Mouse (Mus musculus) stomach, embryonic 15.5 days (tissue): Measurements from ENCODE around the gene Atxn7l3. TPM values are rescaled to one million over a fixed set of nuclear protein-coding genes. Genes with fewer than 3 reads are reported as not detected.
"Not testable (repeated sequence)": the region's sequence is repeated elsewhere in the genome, so short reads cannot be mapped to it uniquely, and the experiment has no call there.

Experiments used
- ATAC-seq: fragments of 200-750 bp; cut with Nextera tagmentation; 2 replicates; pipeline ENCODE4 v1.8.0; 2017; ENCODE audit warnings: low read depth, moderate number of reproducible peaks, moderate TSS enrichment; ENCODE audit not compliant: insufficient read depth, low FRiP score
- H3K27ac ChIP-seq: fragments of 300-500 bp; sonication (generic); 2 replicates; pipeline ENCODE4 v1.5.1; 2015; ENCODE audit warnings: mild to moderate bottlenecking, inconsistent platforms
- H3K27me3 ChIP-seq: fragments of 300-500 bp; sonication (generic); replicated peaks from 2 replicates; pipeline ENCODE4 v1.6.1; 2015; ENCODE audit warnings: inconsistent platforms
- H3K36me3 ChIP-seq: fragments of 300-500 bp; sonication (generic); 2 replicates; pipeline ENCODE4 v1.6.1; 2015; ENCODE audit warnings: inconsistent platforms
- H3K4me1 ChIP-seq: fragments of 300-500 bp; sonication (generic); 2 replicates; pipeline ENCODE4 v1.6.1; 2015; ENCODE audit warnings: inconsistent platforms
- H3K4me2 ChIP-seq: fragments of 300-500 bp; sonication (generic); 2 replicates; pipeline ENCODE4 v1.6.1; 2015; ENCODE audit warnings: mild to moderate bottlenecking, inconsistent platforms
- H3K4me3 ChIP-seq: fragments of 300-500 bp; sonication (generic); replicated peaks from 2 replicates; pipeline ENCODE4 v1.5.1; 2015; ENCODE audit warnings: inconsistent platforms
- H3K9ac ChIP-seq: fragments of 300-500 bp; sonication (generic); 2 replicates; pipeline ENCODE4 v1.6.1; 2015; ENCODE audit warnings: inconsistent platforms
- H3K9me3 ChIP-seq: fragments of 300-500 bp; sonication (generic); 2 replicates; pipeline ENCODE4 v1.6.1; 2016; ENCODE audit warnings: inconsistent platforms
- WGBS: fragments of 180-500 bp; shearing (Covaris S2); methylation state at CpG from one replicate; pipeline ENCODE4 v1.1.7; 2015; 5-methylcytosine and 5-hydroxymethylcytosine counted together
- polyA plus RNA-seq: library from polyadenylated mRNA; unstranded; fragments of >200 nt; fragmentation: Nextera tagmentation; extraction: Ambion mirVana; gene quantifications from 2 replicates; pipeline ENCODE4 v1.2.1, GENCODE M21; 2015

The Atxn7l3 gene
- polyA plus RNA-seq, 1 experiment from 2014 or later = 14.5 TPM

DNA sequence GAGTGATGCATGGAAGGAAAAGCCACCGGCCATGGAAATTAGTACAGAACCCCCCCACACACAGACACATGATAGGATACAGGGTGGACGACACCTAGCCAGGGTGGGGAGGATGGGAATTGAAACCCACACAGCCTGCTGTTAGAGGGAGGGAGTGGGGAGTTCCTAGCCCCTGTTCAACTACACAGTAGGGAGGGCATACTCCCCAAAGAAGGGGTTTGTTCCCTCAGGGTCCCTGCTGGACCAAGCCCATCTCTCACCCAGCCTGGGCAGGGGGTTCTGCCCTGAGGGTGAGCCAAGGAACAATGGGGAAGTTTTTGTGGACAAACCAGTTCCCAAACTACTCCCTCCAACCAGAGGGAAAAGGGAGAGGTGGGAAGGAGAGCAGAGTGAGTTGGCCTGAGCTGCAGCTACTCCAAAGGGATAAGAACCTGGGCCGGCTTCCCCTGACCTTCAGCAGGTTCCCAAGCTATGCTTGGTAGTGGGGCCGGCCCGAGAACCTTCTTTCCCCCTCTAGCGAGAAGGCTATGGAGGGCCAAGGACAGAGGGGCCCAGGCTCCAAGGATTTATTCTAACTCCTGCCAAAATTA, 6.8 kb downstream of the Atxn7l3 start:
- no peak overlapping the region for H3K27ac ChIP-seq
- no peak overlapping the region for H3K4me3 ChIP-seq
- no peak overlapping the region for H3K9ac ChIP-seq
- 52% methylated on average over 6 of the region's 6 CpGs for WGBS
- no peak for ATAC-seq
- no peak overlapping the region for H3K4me2 ChIP-seq
- no peaks in the 10 kb centered on the region for H3K9me3 ChIP-seq
- H3K4me1 ChIP-seq = peaks cover 20% of the 10 kb centered on the region; the same call in 1 of the 2 replicates
- peaks cover 44% of the 10 kb centered on the region for H3K36me3 ChIP-seq
- no peaks in the 10 kb centered on the region for H3K27me3 ChIP-seq

DNA sequence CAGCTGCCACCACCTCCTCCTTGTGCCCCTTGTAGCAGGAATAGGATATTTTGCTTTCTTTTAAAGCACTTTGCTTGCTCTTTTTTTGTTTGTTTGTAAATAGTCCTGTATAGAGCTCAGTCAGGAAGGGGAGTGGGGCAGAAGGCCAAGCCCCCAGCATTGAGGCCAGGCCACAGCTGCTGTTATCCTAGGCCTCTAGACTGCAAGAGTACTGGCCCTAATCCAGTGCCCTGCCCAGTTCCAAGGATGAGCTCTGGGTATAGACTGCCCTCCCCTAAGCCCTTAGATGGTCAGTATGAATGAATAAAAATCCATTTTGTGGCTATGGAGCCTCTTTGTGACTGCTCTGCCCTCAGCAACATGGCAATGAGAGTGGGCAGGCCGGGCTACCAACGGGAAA, 7.5 kb downstream of the Atxn7l3 start:
- Histone ChIP-seq H3K27ac (no peak overlapping the region), H3K9ac (no peak overlapping the region), H3K4me2 (no peak overlapping the region), H3K4me1 (peaks cover 20% of the 10 kb centered on the region; the same call in 1 of the 2 replicates), H3K27me3 (no peaks in the 10 kb centered on the region), H3K9me3 (no peaks in the 10 kb centered on the region), H3K4me3 (no peak overlapping the region), H3K36me3 (peaks cover 44% of the 10 kb centered on the region)
- WGBS = 66% methylated on average over 2 of the region's 2 CpGs
- no peak for ATAC-seq

DNA sequence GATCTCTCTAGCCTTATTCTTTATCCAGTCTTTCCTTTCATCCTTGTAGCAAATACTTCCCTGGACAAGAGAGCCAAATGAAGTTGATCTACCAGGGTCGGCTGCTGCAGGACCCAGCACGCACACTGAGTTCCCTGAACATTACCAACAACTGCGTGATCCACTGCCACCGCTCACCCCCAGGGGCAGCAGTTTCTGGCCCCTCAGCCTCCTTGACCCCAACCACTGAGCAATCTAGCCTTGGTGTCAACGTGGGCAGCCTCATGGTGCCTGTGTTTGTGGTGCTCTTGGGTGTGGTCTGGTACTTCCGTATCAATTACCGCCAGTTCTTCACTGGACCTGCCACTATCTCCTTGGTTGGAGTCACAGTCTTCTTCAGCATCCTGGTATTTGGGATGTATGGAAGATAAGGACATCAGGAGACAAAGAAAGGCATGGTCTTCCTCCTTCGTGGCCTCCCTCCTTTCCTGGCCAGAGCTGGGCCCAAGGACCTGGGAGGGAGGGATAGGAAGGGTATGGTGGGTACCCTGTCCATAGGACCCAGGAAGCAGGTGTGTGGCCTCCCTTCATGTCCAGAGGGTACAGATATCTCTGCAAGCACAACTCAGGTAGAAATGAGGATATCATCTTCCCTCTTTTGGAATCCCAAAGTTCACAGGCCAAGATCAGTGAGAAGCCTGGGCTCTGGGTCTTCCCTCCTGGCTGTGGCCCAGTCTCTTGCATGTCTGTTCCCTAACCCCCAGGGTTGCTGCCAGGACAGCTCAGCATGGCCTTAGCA, 8.2 kb downstream of the Atxn7l3 start:
- no peak overlapping the region for H3K4me2 ChIP-seq
- peaks cover 20% of the 10 kb centered on the region; the same call in 1 of the 2 replicates for H3K4me1 ChIP-seq
- no peak overlapping the region for H3K9ac ChIP-seq
- no peak for ATAC-seq
- H3K27ac ChIP-seq = no peak overlapping the region
- no peaks in the 10 kb centered on the region for H3K9me3 ChIP-seq
- WGBS = 84% methylated on average over 8 of the region's 8 CpGs
- no peak overlapping the region for H3K4me3 ChIP-seq
- H3K27me3 ChIP-seq = no peaks in the 10 kb centered on the region
- peaks cover 44% of the 10 kb centered on the region for H3K36me3 ChIP-seq

DNA sequence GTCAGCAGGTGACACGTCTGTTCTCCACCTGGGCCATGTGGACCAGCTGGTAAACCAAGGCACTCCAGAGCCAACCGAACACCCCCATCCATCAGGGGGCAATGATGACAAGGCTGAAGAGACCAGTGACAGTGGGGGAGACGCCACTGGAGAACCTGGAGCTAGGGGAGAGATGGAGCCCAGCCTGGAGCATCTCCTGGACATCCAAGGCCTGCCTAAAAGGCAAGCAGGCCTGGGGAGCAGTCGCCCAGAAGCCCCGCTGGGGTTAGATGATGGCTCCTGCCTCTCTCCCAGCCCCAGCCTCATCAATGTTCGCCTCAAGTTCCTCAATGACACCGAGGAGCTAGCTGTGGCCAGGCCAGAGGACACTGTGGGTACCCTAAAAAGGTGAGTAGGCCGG, 8.9 kb downstream of the Atxn7l3 start:
- H3K36me3 ChIP-seq = peaks cover 37% of the 10 kb centered on the region
- H3K9me3 ChIP-seq = no peaks in the 10 kb centered on the region
- no peak overlapping the region; the same call in 1 of the 2 replicates for H3K4me3 ChIP-seq
- H3K4me2 ChIP-seq = no peak overlapping the region
- no peak overlapping the region for H3K27ac ChIP-seq
- WGBS = 84% methylated on average over 8 of the region's 8 CpGs
- peaks cover 20% of the 10 kb centered on the region; the same call in 1 of the 2 replicates for H3K4me1 ChIP-seq
- no peaks in the 10 kb centered on the region for H3K27me3 ChIP-seq
- no peak for ATAC-seq
- H3K9ac ChIP-seq = no peak overlapping the region

DNA sequence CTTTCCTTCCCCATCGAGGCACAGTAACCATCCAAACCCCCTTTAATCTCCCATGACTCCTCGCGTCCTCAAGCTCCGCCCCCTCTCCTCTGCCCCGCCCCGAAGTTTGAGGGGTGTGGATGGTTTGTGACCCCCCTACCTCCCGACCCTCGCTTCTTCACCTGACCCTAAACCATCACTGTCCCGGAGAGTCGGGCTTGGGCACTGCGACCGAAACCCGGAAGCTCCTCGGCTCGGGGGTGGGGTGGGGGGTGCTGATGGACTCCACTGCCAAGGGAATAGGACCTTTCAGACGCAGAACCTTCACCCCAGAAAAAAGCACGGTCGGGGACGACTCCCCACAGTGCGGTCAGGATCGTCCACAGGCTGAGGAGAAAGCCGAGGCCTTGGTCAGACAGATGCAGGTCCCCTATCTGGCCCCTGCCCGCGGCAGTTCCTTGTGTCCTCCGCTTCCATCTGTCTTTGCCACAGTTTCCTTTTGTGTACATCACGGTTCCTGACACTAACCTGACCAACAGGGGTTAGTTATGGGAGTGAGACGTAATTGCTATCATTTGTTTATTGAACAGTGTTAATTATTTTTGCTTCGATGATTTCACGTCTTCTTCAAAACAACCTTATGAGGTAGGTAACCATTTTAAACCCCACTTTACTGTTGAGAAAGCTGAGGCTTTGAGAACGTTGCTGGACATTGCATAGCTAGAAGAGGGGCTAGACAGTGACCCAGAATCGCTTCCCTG, 11.2 kb downstream of the Atxn7l3 start:
- H3K4me1 ChIP-seq = peaks cover 20% of the 10 kb centered on the region; the same call in 1 of the 2 replicates
- H3K9me3 ChIP-seq = no peaks in the 10 kb centered on the region
- H3K27me3 ChIP-seq = no peaks in the 10 kb centered on the region
- peak overlapping the region; percentile 88 for H3K27ac ChIP-seq
- ATAC-seq = peak; percentile 69
- peak overlapping the region; percentile 71 for H3K4me3 ChIP-seq
- 2% methylated on average over 31 of the region's 31 CpGs for whole genome bisulfite sequencing
- peak overlapping the region; percentile 69 for H3K4me2 ChIP-seq
- H3K9ac ChIP-seq = peak overlapping the region; percentile 76
- peaks cover 17% of the 10 kb centered on the region for H3K36me3 ChIP-seq

DNA sequence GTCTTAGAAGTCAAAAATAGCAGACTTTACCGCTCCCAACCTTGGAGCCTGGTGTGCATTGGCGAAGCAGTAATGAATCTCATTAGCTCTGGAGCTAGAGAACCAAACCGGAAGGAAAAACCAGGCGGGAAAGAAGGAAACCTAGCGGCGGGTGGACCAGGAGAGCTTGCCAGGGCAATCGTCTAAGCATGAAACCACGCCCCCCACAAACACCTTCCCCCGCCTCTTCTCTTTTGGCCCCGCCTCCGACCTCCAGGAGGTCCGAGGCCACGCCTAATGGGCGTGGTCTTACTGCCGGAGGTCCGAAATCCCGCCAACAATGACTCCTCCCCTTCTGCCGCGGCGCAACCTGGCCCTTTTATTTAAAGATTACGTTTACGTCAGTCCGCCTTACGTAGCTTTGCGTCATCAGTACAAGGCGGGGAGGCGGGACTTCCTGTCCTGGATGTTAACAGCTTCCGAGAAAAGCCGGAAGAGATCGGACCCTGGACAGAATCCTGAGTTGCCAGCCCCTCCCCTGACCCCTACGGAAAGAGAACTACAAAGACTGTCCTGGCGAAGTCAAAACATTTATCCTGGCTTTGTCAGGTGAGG, 11.8 kb downstream of the Atxn7l3 start, which contains the start of gene Tmub2:
TSS of gene Tmub2 (plus strand) at position 431 of the 594 bp plus-strand sequence.
- WGBS = under 1% methylated on average over 32 of the region's 32 CpGs
- Histone ChIP-seq H3K9me3 (no peaks in the 10 kb centered on the region), H3K27ac (peak within 1 kb of the TSS; percentile 88), H3K27me3 (no peaks in the 10 kb centered on the region), H3K4me2 (peak within 1 kb of the TSS; percentile 69), H3K4me3 (peak within 1 kb of the TSS; percentile 71), H3K36me3 (peaks cover 17% of the 10 kb centered on the region), H3K9ac (peak within 1 kb of the TSS; percentile 76), H3K4me1 (peaks cover 15% of the 10 kb centered on the region; the same call in 1 of the 2 replicates)
- peak; percentile 92 for ATAC-seq

DNA sequence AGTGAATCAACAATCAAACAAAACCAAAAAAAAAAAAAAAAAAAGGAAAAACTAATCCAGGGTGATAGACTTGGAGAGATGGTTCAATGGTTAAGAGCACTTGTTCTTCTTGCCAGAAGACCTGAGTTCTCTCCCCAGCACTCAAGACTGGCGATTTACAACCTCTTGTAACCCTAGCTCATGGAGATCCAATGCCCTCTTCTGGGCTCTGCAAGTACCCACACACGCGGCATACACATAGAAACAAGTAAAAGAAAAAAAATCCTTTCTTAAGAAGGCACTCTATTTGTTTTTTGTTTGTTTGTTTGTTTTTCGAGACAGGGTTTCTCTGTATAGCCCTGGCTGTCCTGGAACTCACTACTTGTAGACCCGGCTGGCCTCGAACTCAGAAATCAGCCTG, 12.5 kb downstream of the Atxn7l3 start:
- no peaks in the 10 kb centered on the region for H3K9me3 ChIP-seq
- H3K9ac ChIP-seq = no peak overlapping the region
- ATAC-seq = no peak
- no peaks in the 10 kb centered on the region for H3K27me3 ChIP-seq
- peak overlapping the region; percentile 71 for H3K4me3 ChIP-seq
- H3K4me2 ChIP-seq = peak overlapping the region; percentile 69
- peak overlapping the region; percentile 88 for H3K27ac ChIP-seq
- H3K4me1 ChIP-seq = 0 out of 2 replicates have a peak, but pooled peaks cover 9% of the 10 kb centered on the region
- H3K36me3 ChIP-seq = peaks cover 16% of the 10 kb centered on the region
- WGBS = 79% methylated on average over 6 of the region's 6 CpGs

DNA sequence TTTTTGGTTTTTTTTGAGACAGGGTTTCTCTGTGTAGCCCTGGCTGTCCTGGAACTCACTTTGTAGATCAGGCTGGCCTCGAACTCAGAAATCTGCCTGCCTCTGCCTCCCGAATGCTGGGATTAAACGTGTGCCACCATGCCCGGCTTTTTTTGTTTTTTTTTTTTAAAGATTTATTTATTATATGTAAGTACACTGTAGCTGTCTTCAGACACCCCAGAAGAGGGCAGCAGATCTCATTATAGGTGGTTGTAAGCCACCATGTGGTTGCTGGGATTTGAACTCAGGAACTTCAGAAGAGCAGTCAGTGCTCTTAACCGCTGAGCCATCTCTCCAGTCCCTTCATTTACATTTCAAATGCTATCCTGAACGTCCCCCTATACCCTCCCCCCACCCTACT, 16.2 kb downstream of the Atxn7l3 start:
- not testable (repeated sequence) for H3K9me3 ChIP-seq, ATAC-seq, H3K27me3 ChIP-seq, H3K4me3 ChIP-seq, H3K27ac ChIP-seq, H3K9ac ChIP-seq, H3K4me2 ChIP-seq, H3K36me3 ChIP-seq
- H3K4me1 ChIP-seq = peaks cover 13% of the 10 kb centered on the region; the same call in 1 of the 2 replicates
- 76% methylated on average over 6 of the region's 6 CpGs for WGBS

DNA sequence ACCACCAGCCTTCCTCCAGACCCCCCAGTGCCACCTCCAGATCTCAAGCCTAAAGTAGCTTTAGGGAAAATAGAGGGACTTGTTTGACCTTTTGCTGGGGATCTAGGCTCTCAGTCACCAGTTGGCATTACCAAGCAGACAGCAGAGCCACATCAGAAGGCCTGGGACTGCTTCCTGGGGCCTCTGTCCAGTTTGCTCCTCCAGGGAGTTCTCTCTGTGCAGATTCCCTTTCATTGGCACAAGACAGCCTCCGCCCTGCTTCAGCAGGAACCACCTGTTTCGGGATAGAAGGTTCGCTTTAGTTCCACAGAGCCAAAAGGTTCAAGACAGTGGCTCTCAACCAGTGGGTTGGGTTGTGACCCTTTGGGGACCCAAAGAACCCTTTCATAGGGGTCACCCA, 16.8 kb downstream of the Atxn7l3 start:
- H3K27ac ChIP-seq = no peak overlapping the region
- ATAC-seq = no peak
- no peak overlapping the region for H3K4me3 ChIP-seq
- no peak overlapping the region for H3K9ac ChIP-seq
- H3K9me3 ChIP-seq = no peaks in the 10 kb centered on the region
- WGBS = 82% methylated on average over 3 of the region's 3 CpGs
- H3K27me3 ChIP-seq = no peaks in the 10 kb centered on the region
- peaks cover 13% of the 10 kb centered on the region; the same call in 1 of the 2 replicates for H3K4me1 ChIP-seq
- H3K36me3 ChIP-seq = no peaks in the 10 kb centered on the region
- H3K4me2 ChIP-seq = no peak overlapping the region

DNA sequence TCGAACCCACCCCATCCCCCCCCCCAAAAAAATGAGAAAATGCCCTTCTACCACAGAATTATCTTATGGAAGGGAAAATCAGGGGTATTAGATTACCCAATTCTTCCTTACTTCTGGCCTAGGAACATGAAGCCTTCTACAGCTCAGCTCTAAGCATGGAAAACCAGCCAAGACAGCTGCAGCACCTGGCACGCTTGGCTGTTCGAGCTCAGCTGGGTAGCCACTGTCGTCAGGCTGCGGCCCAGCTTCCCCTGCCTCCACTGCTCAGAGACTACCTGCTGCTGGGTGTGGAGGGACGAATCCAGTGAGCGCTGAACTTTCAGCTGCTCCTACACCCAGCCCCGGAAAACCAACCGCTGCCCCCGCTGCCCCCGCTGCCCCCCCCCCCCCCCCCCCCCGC, 18.7 kb downstream of the Atxn7l3 start:
- no peak overlapping the region for H3K4me2 ChIP-seq
- H3K27ac ChIP-seq = no peak overlapping the region
- no peak overlapping the region for H3K9ac ChIP-seq
- no peak overlapping the region for H3K4me3 ChIP-seq
- H3K27me3 ChIP-seq = no peaks in the 10 kb centered on the region
- WGBS = 71% methylated on average over 11 of the region's 12 CpGs
- ATAC-seq = no peak
- H3K9me3 ChIP-seq = no peaks in the 10 kb centered on the region
- H3K4me1 ChIP-seq = peaks cover 13% of the 10 kb centered on the region; the same call in 1 of the 2 replicates
- H3K36me3 ChIP-seq = no peaks in the 10 kb centered on the region

DNA sequence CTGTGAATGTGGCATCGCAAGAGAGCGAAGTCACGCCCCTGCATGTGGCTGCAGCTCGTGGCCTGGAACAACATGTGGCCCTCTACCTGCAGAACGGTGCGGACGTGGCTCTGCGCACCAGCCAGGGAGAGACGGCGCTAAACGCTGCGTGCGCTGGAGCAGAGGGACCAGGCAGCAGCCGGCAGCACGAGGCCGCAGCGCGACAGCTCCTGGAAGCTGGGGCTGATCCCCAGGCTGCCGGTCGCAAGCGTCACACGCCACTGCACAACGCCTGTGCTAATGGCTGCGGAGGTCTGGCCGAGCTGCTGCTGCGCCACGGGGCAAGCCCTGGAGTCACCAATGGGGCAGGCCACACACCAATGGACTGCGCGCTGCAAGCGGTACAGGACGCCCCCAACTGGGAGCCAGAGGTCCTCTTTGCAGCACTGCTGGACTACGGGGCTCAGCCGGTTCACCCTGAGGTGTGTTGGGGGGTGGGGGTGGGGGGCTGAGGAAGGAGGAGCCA, 20.0 kb downstream of the Atxn7l3 start:
- Histone ChIP-seq H3K27me3 (no peaks in the 10 kb centered on the region), H3K4me3 (peak overlapping the region; percentile 34), H3K36me3 (no peaks in the 10 kb centered on the region), H3K9me3 (no peaks in the 10 kb centered on the region), H3K4me1 (peaks cover 13% of the 10 kb centered on the region; the same call in 1 of the 2 replicates), H3K4me2 (peak overlapping the region; percentile 72), H3K27ac (no peak overlapping the region), H3K9ac (peak overlapping the region; percentile 21; the same call in 1 of the 2 replicates)
- peak; percentile 75 for ATAC-seq
- under 1% methylated on average over 33 of the region's 33 CpGs for WGBS
